Mouse (Mus musculus) small intestine, adult 2 months (tissue): Measurements from ENCODE around the gene Tmem79.

ENCODE experiments used
- CTCF ChIP-seq: fragments of 200-500 bp; IDR thresholded peaks from 2 replicates; pipeline ENCODE4 v1.5.1; 2012; ENCODE audit warnings: low read depth, mild to moderate bottlenecking, control low read depth, inconsistent platforms, low read length, moderate library complexity, mixed read lengths; ENCODE audit not compliant: insufficient replicate concordance, insufficient read length; ENCODE audit errors: extremely low read depth
- POLR2A ChIP-seq: fragments of 200-500 bp; IDR thresholded peaks from 2 replicates; pipeline ENCODE4 v1.6.1; 2012; ENCODE audit warnings: low read depth, mild to moderate bottlenecking, control low read depth, inconsistent platforms, low read length, moderate library complexity

GRCm38 (mm10) chr3:88363700-88364099, 27.8 kb upstream of the Tmem79 start:
- TF ChIP-seq CTCF (no peak), POLR2A (no peak)
